Mouse (Mus musculus) gastrocnemius, postnatal 25 days (tissue): ENCODE measurements around the gene Mxra7. TPM values are rescaled to one million over a fixed set of nuclear protein-coding genes. Genes with fewer than 3 reads are reported as not detected.
"Not testable (repeated sequence)": the region's sequence is repeated elsewhere in the genome, so short reads cannot be mapped to it uniquely, and the experiment has no call there.

ENCODE experiments used
- DNase-seq: peaks from one replicate; pipeline ENCODE4 v3.0.0; 2022
- long read RNA-seq, 2 experiments: library from polyadenylated mRNA; stranded (forward); transcript quantifications; one replicate each; pipeline ENCODE4 v2.0.0; 2021
- total RNA-seq, 2 experiments: library from RNA; stranded (reverse); gene quantifications; 1 replicate in 1 of 2; 2 replicates in 1 of 2; pipeline ENCODE4 v1.2.3; 2021

The Mxra7 gene
- total RNA-seq = 10 to 100 TPM; 13.2 to 14.7 TPM
- long read RNA-seq, experiment 1, transcript Mxra7-201 (4 exons, 2,063 nt) = major isoform, 9 of 14 reads
- long read RNA-seq, experiment 1, partial matches to known transcripts = 2 of 14 reads
- long read RNA-seq, experiment 1, other reads (novel, unspliced or antisense) = 2 of 14 reads
- long read RNA-seq, experiment 2, transcript Mxra7-201 (4 exons, 2,063 nt) = major isoform, 8 of 24 reads
- long read RNA-seq, experiment 2, partial matches to known transcripts = 1 of 24 reads
- long read RNA-seq, experiment 2, other reads (novel, unspliced or antisense) = 12 of 24 reads

DNA sequence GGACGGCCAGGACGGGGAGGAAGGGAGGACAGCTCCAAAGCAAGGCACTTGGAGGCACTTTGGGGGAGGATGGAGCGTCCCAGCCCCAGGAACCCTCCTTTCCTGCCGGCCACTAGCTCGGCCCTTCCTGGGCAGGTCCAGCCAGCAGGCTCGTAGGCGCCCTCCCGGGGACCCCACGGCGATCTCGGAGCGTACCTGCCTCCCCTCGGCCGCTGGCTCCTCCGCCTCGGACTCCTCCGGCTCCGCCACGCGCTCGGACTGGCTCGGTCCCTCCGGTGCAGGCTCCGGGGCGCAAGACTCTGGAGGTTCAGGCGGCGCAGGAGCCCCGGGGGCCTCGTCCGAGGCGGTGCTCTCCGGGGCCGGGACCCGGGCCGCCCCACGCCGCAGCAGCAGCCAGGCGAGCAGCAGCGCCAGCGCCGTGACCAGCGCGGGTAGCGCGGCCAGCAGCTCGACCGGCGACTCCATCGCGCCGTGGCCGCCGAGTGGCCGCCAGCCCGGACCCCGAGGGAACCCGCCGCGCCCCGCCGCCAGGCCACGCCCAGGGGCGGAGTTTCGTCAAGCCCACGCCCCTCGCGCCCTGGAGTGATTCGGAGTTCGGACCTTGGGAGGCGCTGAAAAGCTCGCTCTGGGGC lies at the start of gene Mxra7:
Mxra7 (minus strand) TSS at position 513 of the 632 bp plus-strand sequence.
- DNase-seq = peak; percentile 83

DNA sequence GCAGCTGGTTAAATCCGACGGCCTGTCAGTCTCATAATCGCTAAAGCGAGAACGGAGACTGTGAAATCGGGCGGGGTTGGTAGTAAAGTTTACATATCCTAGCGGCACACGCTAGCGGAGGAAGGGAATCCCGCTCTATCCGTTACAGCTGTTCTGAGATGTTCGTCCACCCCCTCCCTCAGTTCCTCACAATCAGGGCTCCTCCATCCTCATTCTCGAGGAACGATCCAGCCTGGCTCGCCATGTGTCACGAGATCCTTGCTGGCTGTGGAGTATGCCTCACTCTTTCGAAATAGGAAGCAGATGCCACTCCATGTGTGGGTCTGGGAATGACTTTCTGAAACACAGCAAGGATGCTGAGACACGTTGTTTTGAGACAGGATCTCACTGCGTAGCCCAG lies 46.1 kb upstream of the Mxra7 start:
- no peak for DNase-seq

GRCm38 (mm10) chr11:116871538-116871937 lies 43.7 kb upstream of the Mxra7 start:
- DNase-seq = no peak

DNA sequence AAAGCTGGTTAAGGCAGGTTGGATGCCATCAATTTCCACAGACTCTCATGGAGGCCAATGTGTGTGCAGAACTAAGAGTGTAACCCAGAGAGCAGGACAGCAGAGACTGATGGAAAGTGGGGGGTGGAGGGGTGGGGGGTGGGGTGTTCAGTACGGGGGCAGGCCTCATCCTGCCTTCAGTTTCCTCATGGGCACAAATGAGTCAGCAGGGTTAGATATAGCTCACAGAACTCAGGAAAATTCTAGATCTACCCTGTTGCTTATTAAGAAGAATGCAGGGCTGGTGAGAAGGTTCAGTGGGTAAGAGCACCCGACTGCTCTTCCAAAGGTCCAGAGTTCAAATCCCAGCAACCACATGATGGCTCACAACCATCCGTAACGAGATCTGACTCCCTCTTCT lies 41.8 kb upstream of the Mxra7 start:
- no peak for DNase-seq

- no peak for DNase-seq
Measured at GRCm38 (mm10) chr11:116869223-116869622, 41.4 kb upstream of the Mxra7 start.

- peak; percentile 71 for DNase-seq
Measured at GRCm38 (mm10) chr11:116868129-116868528, 40.3 kb upstream of the Mxra7 start.

DNA sequence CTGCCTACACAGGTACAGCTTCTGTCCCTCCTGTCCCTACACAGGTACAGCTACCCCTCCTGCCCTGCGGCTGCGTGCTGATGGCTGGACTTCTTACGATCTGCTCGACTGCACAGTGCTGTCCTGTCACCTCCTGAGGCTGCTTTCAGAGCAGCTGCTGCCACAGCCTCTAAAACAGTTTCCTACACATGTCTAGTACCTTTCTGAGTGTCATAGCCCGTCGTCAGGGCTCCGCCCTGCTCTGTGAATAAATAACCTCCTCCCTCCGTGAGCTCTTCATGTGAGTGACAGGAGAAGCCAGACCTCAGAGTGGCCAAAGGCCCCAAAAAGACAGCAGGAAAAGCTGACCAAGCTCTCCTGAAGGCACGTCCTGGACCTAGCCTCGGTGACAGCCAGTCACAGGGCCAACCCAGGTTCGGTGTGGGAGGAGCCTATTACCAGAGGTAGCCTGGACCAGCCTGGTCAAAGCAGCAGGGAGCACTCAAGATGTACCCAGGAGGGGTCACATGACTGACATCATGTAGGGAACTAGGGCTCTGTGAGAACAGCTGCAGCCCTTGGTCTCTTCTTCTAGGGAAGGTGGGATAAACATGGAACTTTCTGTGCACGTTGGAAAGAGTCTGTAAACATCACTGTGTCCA lies 38.2 kb upstream of the Mxra7 start:
- DNase-seq = no peak

DNA sequence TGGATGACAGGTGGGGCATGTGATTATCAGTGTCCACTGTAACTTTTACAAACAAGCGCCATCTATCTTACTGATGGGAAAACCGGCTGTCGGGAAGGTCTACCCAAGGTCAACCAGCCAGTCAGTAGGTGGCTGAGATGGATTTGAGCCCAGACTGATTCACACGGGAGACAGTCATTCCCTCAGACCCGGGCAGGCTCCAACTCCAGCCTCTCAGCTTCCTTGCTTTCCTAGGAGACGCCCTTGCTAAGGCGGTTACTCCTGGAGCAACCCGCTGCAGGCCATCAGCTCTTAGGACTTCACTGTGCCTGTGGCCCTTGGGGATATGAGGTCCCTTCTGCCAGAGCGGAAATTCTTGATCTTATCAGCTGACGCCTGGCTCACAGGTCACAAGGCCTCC lies 36.6 kb upstream of the Mxra7 start:
- no peak for DNase-seq

DNA sequence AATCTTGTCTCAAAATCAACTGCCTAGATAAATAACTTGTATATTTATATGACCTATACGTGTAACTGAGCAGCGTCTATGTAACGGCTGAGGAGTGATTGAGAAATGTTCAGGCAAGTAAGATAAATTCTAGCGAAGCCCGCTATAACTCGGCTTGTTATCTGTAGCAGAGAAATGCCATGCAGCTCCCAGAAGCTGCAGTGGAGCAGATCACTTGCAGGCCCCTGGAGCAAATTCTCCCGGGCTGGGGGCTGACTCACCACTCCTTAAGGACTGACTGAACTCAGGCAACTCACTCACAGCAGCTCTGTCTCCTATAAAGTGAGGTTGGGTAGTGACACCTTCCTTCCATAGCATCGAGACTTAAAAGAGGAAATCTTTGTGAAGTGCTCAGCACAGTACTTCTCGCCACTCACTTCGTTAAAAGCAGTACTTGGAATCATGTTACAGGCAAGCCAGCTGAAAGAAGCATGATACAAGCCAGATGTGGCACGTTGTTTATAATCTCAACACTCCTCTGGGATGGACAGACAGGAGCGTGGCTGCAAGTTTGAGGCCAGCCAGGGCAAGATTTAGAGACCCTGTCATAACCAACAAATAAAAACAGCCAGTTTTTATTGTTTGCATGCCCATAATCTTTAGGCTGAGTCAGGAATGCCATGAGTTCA lies 29.5 kb upstream of the Mxra7 start:
- no peak for DNase-seq

GRCm38 (mm10) chr11:116854279-116854678 lies 26.4 kb upstream of the Mxra7 start:
- no peak for DNase-seq

DNA sequence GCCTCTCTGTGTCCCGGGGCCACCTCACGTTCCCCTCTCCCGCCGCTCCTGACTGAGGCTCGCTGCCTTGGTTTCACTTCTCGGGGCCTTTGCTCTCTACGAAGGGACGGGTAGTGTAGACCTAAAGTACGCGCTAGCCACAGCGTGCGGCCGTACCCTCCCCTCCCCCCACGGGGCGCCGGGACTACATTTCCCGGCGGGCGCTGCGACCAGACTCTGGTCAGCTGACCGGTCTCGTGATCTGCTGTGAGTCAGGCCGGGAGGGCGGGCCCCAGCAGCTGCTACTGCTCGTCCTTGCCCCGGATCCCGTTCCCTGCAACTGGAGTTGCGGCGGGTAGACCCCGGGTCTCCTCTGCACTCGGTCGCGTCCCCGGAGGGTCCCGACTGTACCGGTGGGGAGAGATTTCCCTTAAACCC lies 25.7 kb upstream of the Mxra7 start:
- peak; percentile 97 for DNase-seq

DNA sequence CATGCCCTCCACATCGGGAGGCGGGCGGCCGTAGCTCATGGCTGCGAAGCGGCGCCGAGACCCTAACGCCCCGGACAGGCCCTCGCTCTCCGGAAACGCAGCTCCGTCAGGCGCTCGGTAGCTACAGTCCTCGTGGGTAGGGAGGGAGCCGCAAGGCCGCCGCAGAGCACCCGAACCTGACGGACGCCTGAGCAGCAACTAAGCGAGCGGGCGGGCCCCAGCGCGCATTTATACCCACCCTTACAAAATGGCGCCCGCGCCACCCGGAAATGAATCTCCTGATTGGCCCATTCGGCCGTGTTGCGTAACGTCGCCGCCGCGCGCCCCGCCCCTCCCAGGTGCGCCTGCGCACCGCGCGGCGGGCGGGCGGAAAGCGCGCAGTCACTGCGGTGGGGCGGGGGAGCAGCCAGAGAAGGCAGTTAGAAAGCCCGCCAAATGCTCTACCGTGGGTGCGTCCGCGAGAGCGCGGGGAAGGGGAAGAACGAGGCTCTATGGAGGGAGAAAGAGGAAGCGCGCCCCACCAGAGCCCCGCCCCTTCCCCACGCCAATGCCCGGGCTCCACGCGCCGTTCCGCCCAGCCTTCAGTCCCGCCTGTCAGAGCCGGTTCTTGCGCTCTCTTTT lies 25.2 kb upstream of the Mxra7 start, which contains the start of gene Srsf2:
Srsf2 (minus strand) TSS at position 204 of the 621 bp plus-strand sequence.
- peak; percentile 95 for DNase-seq

- DNase-seq = peak; percentile 80
Measured at GRCm38 (mm10) chr11:116852291-116852890, 24.5 kb upstream of the Mxra7 start, which contains the start of gene Mfsd11. Gene Mfsd11 (plus strand): TSS chr11:116852440.

GRCm38 (mm10) chr11:116851576-116852290 lies 23.9 kb upstream of the Mxra7 start:
- no peak for DNase-seq

DNA sequence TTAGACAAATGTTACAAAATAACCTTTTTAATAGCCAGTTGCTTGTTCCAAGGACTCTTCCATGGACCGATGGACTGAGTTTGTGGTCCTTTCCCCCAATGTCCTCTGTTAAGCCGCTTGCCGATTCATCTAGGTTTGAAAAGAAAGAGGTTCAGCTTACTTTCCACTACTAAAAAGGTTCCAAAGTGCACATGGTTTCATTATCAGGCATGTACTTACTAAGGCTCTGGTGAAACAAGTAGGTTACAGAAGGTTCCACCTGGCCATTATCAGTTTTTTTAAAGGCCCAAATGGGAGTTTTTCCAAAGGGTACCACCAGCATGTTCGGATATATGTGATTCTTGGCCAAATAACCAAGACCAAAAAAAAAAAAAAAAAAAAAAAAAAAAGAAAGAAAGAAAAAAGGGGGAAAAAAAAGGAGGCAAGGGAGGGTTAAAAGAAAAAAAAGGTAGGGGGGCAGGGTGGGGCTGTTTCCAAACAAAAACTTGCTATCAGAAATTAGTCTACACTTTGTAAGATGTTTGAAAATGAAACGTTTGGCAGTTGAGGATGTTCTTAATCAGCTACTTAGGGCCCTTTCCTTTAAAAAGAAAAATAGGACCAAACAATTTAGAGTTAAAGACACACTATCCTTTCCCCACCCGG lies 23.1 kb upstream of the Mxra7 start:
- DNase-seq = no peak

DNA sequence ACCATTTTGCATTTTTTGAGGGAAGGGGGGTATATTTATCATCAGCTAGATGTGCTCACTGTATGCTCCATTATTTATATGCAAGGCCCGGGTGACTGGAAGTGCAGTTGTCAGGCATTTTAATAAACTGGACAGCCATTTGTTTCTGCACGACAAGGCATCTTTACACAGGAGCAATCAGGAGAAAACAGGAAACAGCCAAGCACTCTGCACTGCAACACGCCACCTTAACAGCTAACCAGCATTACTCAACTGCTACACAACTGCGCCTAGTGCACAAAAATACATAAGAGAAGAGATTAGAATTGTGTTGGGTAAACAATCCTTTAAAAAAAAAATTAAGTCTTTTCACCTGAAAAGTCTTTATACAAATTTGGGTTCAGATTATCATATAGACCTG lies 22.2 kb upstream of the Mxra7 start:
- DNase-seq = no peak

DNA sequence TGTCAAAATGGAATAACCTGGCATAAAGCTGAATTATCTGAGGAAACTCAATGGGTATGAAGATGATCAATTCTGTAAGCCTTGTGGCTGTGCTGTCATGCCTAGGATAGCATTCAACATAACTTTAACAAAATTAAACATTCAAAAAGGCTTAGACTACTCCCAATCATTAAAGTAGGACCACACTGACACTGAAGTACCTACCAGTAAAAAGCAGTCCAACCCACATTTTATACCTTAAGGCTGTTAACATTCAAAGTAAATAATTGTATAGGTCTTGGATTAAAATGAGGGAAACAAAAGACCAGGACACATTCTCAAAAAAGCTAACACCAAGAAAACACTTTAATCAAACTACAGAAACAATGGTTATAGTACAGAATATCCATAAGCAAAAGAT lies 21.7 kb upstream of the Mxra7 start:
- DNase-seq = no peak

DNA sequence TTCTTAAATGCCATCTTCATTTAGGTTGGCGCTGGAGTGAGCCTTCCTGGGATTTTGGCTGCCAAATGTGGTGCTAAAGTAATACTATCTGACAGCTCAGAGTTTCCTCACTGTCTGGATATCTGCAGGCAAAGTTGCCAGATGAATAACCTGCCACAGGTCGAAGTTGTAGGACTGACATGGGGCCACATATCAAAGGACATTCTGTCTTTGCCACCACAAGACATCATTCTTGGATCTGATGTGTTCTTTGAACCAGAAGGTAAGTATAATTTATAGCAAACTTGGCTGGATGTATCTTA lies 21.0 kb upstream of the Mxra7 start:
- DNase-seq = not testable (repeated sequence)

- DNase-seq = no peak
Measured at GRCm38 (mm10) chr11:116848086-116848876, 20.4 kb upstream of the Mxra7 start.
